ENCODE assay signal across 10 mouse cellular contexts in genomic region chr6:126045931-126046330, GRCm38 (mm10).
A peak's percentile ranks its signal among the peaks of the same experiment; 100 is the strongest.
DNase-seq lines count a peak whose midpoint lies in the region; ATAC-seq and TF ChIP-seq lines count a peak whose summit lies in the region.
"Had no signal": no experiment of that assay in that cellular context is flagged by ENCODE, and none has a peak within 500 bp of the region (broad histone marks: within the 10 kb centered on the region; RNA-seq: fewer than 3 reads in every experiment).

No protein-coding gene starts in this region.

- H3K4me1 ChIP-seq in kidney, postnatal 0 days (replicated peaks; ENCODE audit: insufficient read depth, low read length): no peaks in the 10 kb centered on the region
- H3K4me1 ChIP-seq in kidney, embryonic 15.5 days: no peaks in the 10 kb centered on the region
- no peaks in the 10 kb centered on the region for H3K4me1 ChIP-seq in CH12.LX (ENCODE audit: control insufficient read depth in 1 of 2, insufficient read depth in 2 of 2)
- H3K4me1 ChIP-seq: hindbrain, embryonic 15.5 days; neural tube, embryonic 12.5 days had no signal

- no peak overlapping the region for H3K9ac ChIP-seq in kidney, postnatal 0 days (ENCODE audit: low read depth, low read length)
- H3K9ac ChIP-seq in kidney, embryonic 15.5 days: no peak overlapping the region
- H3K9ac ChIP-seq in CH12.LX (ENCODE audit: insufficient read depth, low read depth): no peak overlapping the region
- H3K9ac ChIP-seq: hindbrain, embryonic 15.5 days; neural tube, embryonic 12.5 days had no signal

- no peak for TF ChIP-seq POLR2A in CH12.LX (IDR thresholded peaks at IDR 0.05; ENCODE audit: low read depth, low read length)

- no peak overlapping the region for H3K27ac ChIP-seq in kidney, postnatal 0 days
- H3K27ac ChIP-seq in kidney, embryonic 15.5 days: no peak overlapping the region
- no peak overlapping the region for H3K27ac ChIP-seq in CH12.LX (ENCODE audit: insufficient read depth, low read depth)
- H3K27ac ChIP-seq: hindbrain, embryonic 15.5 days; neural tube, embryonic 12.5 days had no signal

- H3K9me3 ChIP-seq in kidney, postnatal 0 days (replicated peaks; ENCODE audit: low read length): no peaks in the 10 kb centered on the region
- no peaks in the 10 kb centered on the region for H3K9me3 ChIP-seq in kidney, embryonic 15.5 days (replicated peaks)
- H3K9me3 ChIP-seq in CH12.LX (replicated peaks; ENCODE audit: low read length): no peaks in the 10 kb centered on the region
- H3K9me3 ChIP-seq: hindbrain, embryonic 15.5 days; neural tube, embryonic 12.5 days had no signal

- H3K27me3 ChIP-seq in kidney, postnatal 0 days (ENCODE audit: insufficient read depth, low read length): no peaks in the 10 kb centered on the region
- no peaks in the 10 kb centered on the region for H3K27me3 ChIP-seq in kidney, embryonic 15.5 days
- peaks cover 88% of the 10 kb centered on the region for H3K27me3 ChIP-seq in CH12.LX (replicated peaks)
- H3K27me3 ChIP-seq: hindbrain, embryonic 15.5 days; neural tube, embryonic 12.5 days had no signal

- H3K4me3 ChIP-seq in kidney, postnatal 0 days (replicated peaks; ENCODE audit: low read depth, low read length): no peak overlapping the region
- no peak overlapping the region for H3K4me3 ChIP-seq in kidney, embryonic 15.5 days (replicated peaks)
- H3K4me3 ChIP-seq in CH12.LX (replicated peaks in 1 of 3; ENCODE audit: low read depth in 2 of 3, low read length in 2 of 3, poor library complexity in 1 of 3): no peak overlapping the region
- H3K4me3 ChIP-seq: hindbrain, embryonic 15.5 days; neural tube, embryonic 12.5 days had no signal

- ATAC-seq in kidney, postnatal 0 days (replicated peaks; ENCODE audit: low FRiP score, low read depth): no peak
- no peak for ATAC-seq in kidney, embryonic 15.5 days (replicated peaks; ENCODE audit: low FRiP score)

- dilution Hi-C loops in CH12.LX (cut with MboI; ENCODE audit: extremely low pct_ligation_motif_present, extremely low pct_unique_long_range_greater_than_20kb, low sequenced_read_pairs): no loop called here

- DNase-seq in adrenal gland, adult (ENCODE audit: inconsistent age in 2 of 2, low spot score in 1 of 2): peak; percentile 11 to 46
- no peak for DNase-seq in adrenal gland, adult 8-10 months
- DNase-seq in kidney, postnatal 0 days (ENCODE audit: low spot score): peak; percentile 42
- peak; percentile 10 for DNase-seq in CH12.LX (ENCODE audit: extremely low read depth)
- DNase-seq in heart, postnatal 10 days: peak; percentile 13 to 27
- peak; percentile 11 for DNase-seq in thymus, postnatal 25 days
- no peak for DNase-seq in urinary bladder, adult 18-20 months (ENCODE audit: low spot score in 2 of 2)

- no peaks in the 10 kb centered on the region for H3K79me2 ChIP-seq in CH12.LX (replicated peaks; ENCODE audit: control insufficient read depth, extremely low read depth, insufficient read depth, poor library complexity, severe bottlenecking)

- WGBS in kidney, postnatal 0 days: 49% methylated on average over 4 of the region's 4 CpGs
- WGBS in kidney, embryonic 15.5 days: 48% methylated on average over 4 of the region's 4 CpGs

- TF ChIP-seq EP300 in CH12.LX (IDR thresholded peaks at IDR 0.05; ENCODE audit: low read length): no peak

- no peaks in the 10 kb centered on the region for H3K36me3 ChIP-seq in kidney, postnatal 0 days (ENCODE audit: insufficient read depth, low read length)
- no peaks in the 10 kb centered on the region for H3K36me3 ChIP-seq in kidney, embryonic 15.5 days
- H3K36me3 ChIP-seq in CH12.LX (replicated peaks in 1 of 2; ENCODE audit: control insufficient read depth in 1 of 2, insufficient read depth in 1 of 2, low read length in 1 of 2): no peaks in the 10 kb centered on the region
- H3K36me3 ChIP-seq: hindbrain, embryonic 15.5 days; neural tube, embryonic 12.5 days had no signal

- H3K4me2 ChIP-seq in kidney, postnatal 0 days (ENCODE audit: low read length): no peak overlapping the region
- no peak overlapping the region for H3K4me2 ChIP-seq in kidney, embryonic 15.5 days
- no peak overlapping the region for H3K4me2 ChIP-seq in CH12.LX (ENCODE audit: insufficient read depth, low read depth, poor library complexity, severe bottlenecking)
- H3K4me2 ChIP-seq: hindbrain, embryonic 15.5 days; neural tube, embryonic 12.5 days had no signal

- in situ Hi-C loops in CH12.LX (cut with MboI; ENCODE audit: low pct_ligation_motif_present, low pct_unique_long_range_greater_than_20kb, low sequenced_read_pairs): no loop called here

- peak; percentile 12 for TF ChIP-seq RAD21 in CH12.LX (IDR thresholded peaks at IDR 0.05; ENCODE audit: low read depth, low read length)

- intact Hi-C loops in heart, postnatal 10 days (cut with DNase I): no loop called here

- peak; percentile 72 for TF ChIP-seq CTCF in kidney, postnatal 0 days (IDR thresholded peaks at IDR 0.05; ENCODE audit: low read depth)
- TF ChIP-seq CTCF in CH12.LX (conservative IDR thresholded peaks at IDR 0.05 in 1 of 2, IDR thresholded peaks at IDR 0.05 in 1 of 2; ENCODE audit: low read depth in 2 of 2, low read length in 2 of 2): peak; percentile 45 to 62

TF ChIP-seq in CH12.LX, 34 proteins besides CTCF, POLR2A, EP300 and RAD21:
- TF ChIP-seq MXI1 (IDR thresholded peaks at IDR 0.05; ENCODE audit: low read depth, low read length) (no peak), SIN3A (IDR thresholded peaks at IDR 0.05; ENCODE audit: low read length) (no peak), JUN (IDR thresholded peaks at IDR 0.05; ENCODE audit: insufficient read depth, low read depth, low read length) (no peak), SMC3 (IDR thresholded peaks at IDR 0.05; ENCODE audit: low read depth, low read length) (peak; percentile 55), KAT2A (IDR thresholded peaks at IDR 0.05; ENCODE audit: insufficient replicate concordance, low read length) (no peak), RCOR1 (conservative IDR thresholded peaks at IDR 0.05; ENCODE audit: low read depth, low read length) (no peak)

Comparison
In these comparisons a context has a peak if more than half of its experiments do, and no peak if none do; other contexts are left out.
1. DNase-seq: peak in adrenal gland, adult (2 of 2), kidney, postnatal 0 days (single experiment), CH12.LX (single experiment), heart, postnatal 10 days (2 of 2) and thymus, postnatal 25 days (single experiment); none in adrenal gland, adult 8-10 months (single experiment) and urinary bladder, adult 18-20 months (0 of 2).